Mouse (Mus musculus) C2C12 (cell line): ENCODE results near the gene Lhx2. TPM values are rescaled to one million over a fixed set of nuclear protein-coding genes. Genes with fewer than 3 reads are reported as not detected.

Experiments used
- H3K27me3 ChIP-seq: one replicate; pipeline ENCODE4 v1.6.1; 2011; ENCODE audit not compliant: control insufficient read depth, insufficient read depth, insufficient read length
- H3K36me3 ChIP-seq: one replicate; pipeline ENCODE4 v1.6.1; 2011; ENCODE audit not compliant: control insufficient read depth, insufficient read depth
- H3K4me3 ChIP-seq: one replicate; pipeline ENCODE4 v1.5.1; 2011; ENCODE audit warnings: mild to moderate bottlenecking, control low read depth; ENCODE audit not compliant: poor library complexity, insufficient read depth, severe bottlenecking
- H3K79me2 ChIP-seq: one replicate; pipeline ENCODE4 v1.6.1; 2011; ENCODE audit not compliant: control insufficient read depth, insufficient read depth
- H3K79me3 ChIP-seq: one replicate; pipeline ENCODE4 v1.6.1; 2011; ENCODE audit warnings: low read depth, control low read depth
- H3ac ChIP-seq: one replicate; pipeline ENCODE3; 2011; ENCODE audit warnings: low read depth; ENCODE audit not compliant: control insufficient read depth, insufficient read length
- CEBPB ChIP-seq: IDR thresholded peaks from one replicate; pipeline ENCODE4 v1.6.1; 2011; ENCODE audit warnings: low read depth, mild to moderate bottlenecking, control low read depth, moderate library complexity
- CTCF ChIP-seq: IDR thresholded peaks from one replicate; pipeline ENCODE4 v1.5.1; 2011; ENCODE audit not compliant: control insufficient read depth, insufficient read depth, insufficient read length
- FOSL1 ChIP-seq: IDR thresholded peaks from one replicate; pipeline ENCODE4 v1.8.0; 2011; ENCODE audit warnings: mild to moderate bottlenecking, low read length; ENCODE audit not compliant: poor library complexity, insufficient read depth, severe bottlenecking
- MAX ChIP-seq: IDR thresholded peaks from one replicate; pipeline ENCODE4 v1.6.1; 2011; ENCODE audit warnings: mild to moderate bottlenecking, control low read depth
- MYOD1 ChIP-seq: IDR thresholded peaks from one replicate; pipeline ENCODE4 v1.6.1; 2011; ENCODE audit warnings: low read depth; ENCODE audit not compliant: control insufficient read depth, insufficient read length
- MYOG ChIP-seq: IDR thresholded peaks from one replicate; pipeline ENCODE4 v1.6.1; 2011; ENCODE audit not compliant: control insufficient read depth, insufficient read length; ENCODE audit errors: extremely low read depth
- USF1 ChIP-seq: IDR thresholded peaks from one replicate; pipeline ENCODE4 v1.6.1; 2011; ENCODE audit warnings: low read depth, mild to moderate bottlenecking, control low read depth, moderate library complexity
- polyA plus RNA-seq: library from polyadenylated mRNA; unstranded; fragments of >200 nt; fragmentation: generic; extraction: Trizol; gene quantifications from one replicate; pipeline ENCODE4 v1.2.1, GENCODE M21; 2012; ENCODE audit warnings: missing spikeins

The Lhx2 gene
- polyA plus RNA-seq, 1 experiment, result 2.8 TPM

- TF ChIP-seq CEBPB (no peak), MAX (no peak), FOSL1 (no peak), CTCF (peak; percentile 86), MYOD1 (no peak), USF1 (no peak), MYOG (no peak)
- Histone ChIP-seq H3K27me3 (peaks cover 16% of the 10 kb centered on the region), H3K36me3 (no peaks in the 10 kb centered on the region), H3K79me3 (no peaks in the 10 kb centered on the region), H3K79me2 (no peaks in the 10 kb centered on the region), H3K4me3 (no peak overlapping the region), H3ac (no peak overlapping the region)
These were observed 36.7 kb downstream of the Lhx2 start for GRCm38 (mm10) chr2:38375606-38376304.

GRCm38 (mm10) chr2:38377254-38377653, 38.2 kb downstream of the Lhx2 start:
- Histone ChIP-seq H3K36me3 (no peaks in the 10 kb centered on the region), H3K27me3 (peaks cover 16% of the 10 kb centered on the region), H3K79me2 (no peaks in the 10 kb centered on the region), H3ac (no peak overlapping the region), H3K4me3 (no peak overlapping the region), H3K79me3 (no peaks in the 10 kb centered on the region)
- TF ChIP-seq CEBPB (no peak), USF1 (no peak), CTCF (no peak), MAX (no peak), MYOG (no peak), FOSL1 (no peak), MYOD1 (no peak)

- no peaks in the 10 kb centered on the region for H3K36me3 ChIP-seq
- no peak overlapping the region for H3K4me3 ChIP-seq
- no peaks in the 10 kb centered on the region for H3K79me3 ChIP-seq
- H3K79me2 ChIP-seq, result no peaks in the 10 kb centered on the region
- TF ChIP-seq MYOG, result no peak
- no peak for TF ChIP-seq CTCF
- TF ChIP-seq FOSL1, result no peak
- H3K27me3 ChIP-seq, result peaks cover 13% of the 10 kb centered on the region
- no peak overlapping the region for H3ac ChIP-seq
These were observed 39.3 kb downstream of the Lhx2 start for GRCm38 (mm10) chr2:38378346-38378745.

- H3K27me3 ChIP-seq, result peaks cover 16% of the 10 kb centered on the region
- no peaks in the 10 kb centered on the region for H3K79me2 ChIP-seq
- no peak overlapping the region for H3ac ChIP-seq
- H3K79me3 ChIP-seq, result no peaks in the 10 kb centered on the region
- no peak for TF ChIP-seq MYOG
- no peak for TF ChIP-seq FOSL1
- TF ChIP-seq CEBPB, result no peak
- TF ChIP-seq MYOD1, result no peak
- TF ChIP-seq USF1, result no peak
- TF ChIP-seq MAX, result no peak
- TF ChIP-seq CTCF, result no peak
- no peaks in the 10 kb centered on the region for H3K36me3 ChIP-seq
- H3K4me3 ChIP-seq, result no peak overlapping the region
These were observed 39.9 kb downstream of the Lhx2 start for GRCm38 (mm10) chr2:38378849-38379545.

- no peaks in the 10 kb centered on the region for H3K36me3 ChIP-seq
- TF ChIP-seq MYOD1 (no peak), USF1 (no peak), CTCF (no peak), CEBPB (no peak), FOSL1 (no peak), MAX (no peak), MYOG (no peak)
- no peaks in the 10 kb centered on the region for H3K79me3 ChIP-seq
- H3K27me3 ChIP-seq, result peaks cover 16% of the 10 kb centered on the region
- no peaks in the 10 kb centered on the region for H3K79me2 ChIP-seq
- H3K4me3 ChIP-seq, result no peak overlapping the region
- no peak overlapping the region for H3ac ChIP-seq
These were observed 40.4 kb downstream of the Lhx2 start for GRCm38 (mm10) chr2:38379546-38379870.
